In genomic region chr11:55187777-55188176, GRCm38 (mm10) we compare ENCODE assay signal across 18 mouse cellular contexts. TPM values are rescaled to one million over a fixed set of nuclear protein-coding genes. Genes with fewer than 3 reads are reported as not detected.
"Had no signal": no experiment of that assay in that cellular context is flagged by ENCODE, and none has a peak within 500 bp of the region (broad histone marks: within the 10 kb centered on the region; RNA-seq: fewer than 3 reads in every experiment).

No protein-coding gene starts in this region.

- ATAC-seq: midbrain, embryonic 13.5 days had no signal

- H3K9ac ChIP-seq: liver, embryonic 15.5 days; lung, embryonic 14.5 days; midbrain, embryonic 13.5 days; neural tube, embryonic 12.5 days had no signal

- H3K36me3 ChIP-seq: limb, embryonic 10.5 days; liver, embryonic 15.5 days; midbrain, embryonic 13.5 days; neural tube, embryonic 12.5 days had no signal

- DNase-seq: kidney, postnatal 25 days; lung, embryonic 14.5 days; lung, postnatal 36 days; thymus, postnatal 4 days had no signal

- H3K27me3 ChIP-seq: liver, embryonic 15.5 days; midbrain, embryonic 13.5 days; neural tube, embryonic 12.5 days had no signal

- H3K4me1 ChIP-seq: liver, embryonic 15.5 days; midbrain, embryonic 13.5 days; neural tube, embryonic 12.5 days had no signal

- H3K9me3 ChIP-seq: limb, embryonic 10.5 days; liver, embryonic 15.5 days; midbrain, embryonic 13.5 days; neural tube, embryonic 12.5 days had no signal

- H3K4me2 ChIP-seq: liver, embryonic 11.5 days; liver, embryonic 15.5 days; lung, embryonic 14.5 days; midbrain, embryonic 13.5 days; neural tube, embryonic 12.5 days had no signal

- H3K27ac ChIP-seq: left cerebral cortex, adult 2 months; limb, embryonic 10.5 days; liver, embryonic 15.5 days; midbrain, embryonic 13.5 days; neural tube, embryonic 12.5 days; stomach, postnatal 0 days had no signal

- H3K4me3 ChIP-seq: left cerebral cortex, adult 2 months; limb, embryonic 10.5 days; liver, embryonic 15.5 days; midbrain, embryonic 13.5 days; neural tube, embryonic 12.5 days had no signal

RNA-seq across cellular contexts. Expression of gene Slc36a2, which starts 2.9 kb away (rescaled TPM):
- total RNA-seq: neutrophil, adult 5-6 weeks had no signal

RNA-seq across cellular contexts. Expression of gene Slc36a3, which starts 36.3 kb away (rescaled TPM):
- total RNA-seq: layer of hippocampus, postnatal 25 days; left cerebral cortex, adult 2 months; left cerebral cortex, postnatal 14 days; megakaryocyte progenitor cell, adult 5-6 weeks; midbrain, postnatal 0 days had no signal
- polyA plus RNA-seq: kidney, embryonic 16.5 days; limb, embryonic 10.5 days; limb, embryonic 14.5 days; liver, embryonic 11.5 days; liver, embryonic 15.5 days; lung, embryonic 14.5 days; midbrain, embryonic 13.5 days; midbrain, postnatal 0 days; neural tube, embryonic 12.5 days had no signal
